Mouse (Mus musculus): ENCODE measurements around the gene Gnai3.

Gnai3 gene

DNA sequence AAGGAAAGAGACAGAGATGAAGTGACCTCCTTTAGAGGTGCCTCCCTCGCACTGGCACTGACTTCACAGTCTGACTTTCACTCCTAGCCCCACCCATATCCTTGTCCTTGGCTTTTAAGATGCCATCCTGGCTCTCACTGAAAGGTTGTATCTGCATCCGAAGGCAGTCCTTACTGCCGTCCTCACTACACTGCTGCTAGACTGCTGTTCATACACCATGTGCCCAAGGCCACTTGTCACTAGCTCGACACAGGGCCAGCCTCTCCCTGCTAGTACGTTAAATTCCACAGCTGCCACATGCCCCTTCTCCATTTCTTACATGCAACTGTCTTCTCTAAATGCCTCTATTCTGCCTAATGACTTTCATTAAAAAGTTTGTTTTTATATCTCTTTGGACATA lies 34.6 kb downstream of the Gnai3 start:
- no peak for DNase-seq (ENCODE audit: low read depth)

DNA sequence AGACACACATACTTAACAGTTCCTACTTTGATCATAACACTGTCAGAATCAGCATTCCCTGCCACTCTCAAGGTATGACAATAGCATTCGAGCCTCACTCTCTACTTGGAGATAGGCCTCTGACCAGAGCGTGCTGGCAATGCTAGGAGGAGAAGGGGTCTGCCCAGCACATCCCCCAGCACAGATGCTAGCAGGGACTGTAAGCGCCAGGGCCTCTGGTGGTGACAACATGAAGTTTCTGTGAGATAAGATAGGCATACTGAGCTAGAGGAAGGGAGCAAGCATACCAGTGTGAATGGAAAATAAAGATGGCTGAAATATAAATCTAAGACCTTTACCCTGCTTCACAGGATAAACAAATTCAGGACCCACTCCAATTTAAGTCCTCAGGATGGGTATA lies 40.7 kb downstream of the Gnai3 start:
- DNase-seq (ENCODE audit: low read depth) = no peak

DNA sequence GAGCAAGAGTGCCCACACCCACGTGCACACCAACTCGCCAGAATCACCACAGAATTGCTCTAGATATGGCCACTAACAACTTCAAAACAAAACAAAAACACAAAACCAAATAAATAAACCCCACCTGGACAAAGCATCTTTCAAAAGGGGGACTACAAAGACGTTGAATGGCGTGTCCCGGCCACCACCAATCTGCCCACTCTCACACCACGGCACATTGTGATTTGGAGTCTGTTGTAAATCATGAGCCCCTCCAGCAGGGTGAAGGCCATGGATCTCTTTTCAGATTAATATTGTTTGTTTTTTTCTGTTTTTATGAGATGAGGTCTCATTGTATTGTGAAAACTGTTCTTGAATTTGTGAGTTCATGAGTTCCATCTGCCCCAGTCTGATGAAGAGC lies 43.9 kb downstream of the Gnai3 start:
- no peak for DNase-seq (ENCODE audit: low read depth)

DNA sequence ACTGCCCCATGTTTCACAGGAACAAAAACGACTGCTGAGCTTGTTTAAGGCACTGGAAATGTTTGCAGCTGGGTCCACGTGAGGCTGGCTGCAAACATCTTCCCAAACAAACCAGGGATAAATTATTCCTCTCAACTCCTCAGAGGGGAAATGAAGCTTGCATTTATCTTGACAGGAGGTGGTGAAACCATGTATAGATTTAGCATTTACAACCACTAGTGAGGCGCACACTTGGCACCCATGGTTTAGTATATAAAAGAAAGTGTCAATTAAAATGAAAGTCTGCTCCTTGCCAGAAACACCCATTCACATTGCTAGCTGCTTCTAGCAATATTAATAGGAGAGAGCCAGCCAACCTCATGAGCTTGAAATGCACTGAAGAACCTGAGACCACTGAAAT lies 44.4 kb downstream of the Gnai3 start:
- no peak for DNase-seq (ENCODE audit: low read depth)

DNA sequence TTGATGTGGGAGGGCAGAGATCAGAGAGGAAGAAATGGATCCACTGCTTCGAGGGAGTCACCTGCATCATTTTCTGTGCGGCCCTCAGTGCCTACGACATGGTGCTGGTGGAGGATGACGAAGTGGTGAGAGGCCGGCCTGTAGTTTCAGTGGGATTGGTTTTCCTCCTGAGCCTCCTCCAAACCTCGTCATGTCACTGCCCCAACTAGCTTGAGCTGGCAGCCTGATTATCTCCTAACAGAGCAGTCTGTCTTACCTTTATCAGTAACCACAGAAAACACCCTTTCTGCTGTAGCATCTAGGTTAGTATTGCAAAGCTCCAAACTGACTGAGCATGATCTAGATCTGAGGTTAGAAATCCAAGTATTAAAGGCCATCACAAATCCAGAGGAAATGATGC lies 47.6 kb downstream of the Gnai3 start:
- DNase-seq (ENCODE audit: low read depth) = no peak

DNA sequence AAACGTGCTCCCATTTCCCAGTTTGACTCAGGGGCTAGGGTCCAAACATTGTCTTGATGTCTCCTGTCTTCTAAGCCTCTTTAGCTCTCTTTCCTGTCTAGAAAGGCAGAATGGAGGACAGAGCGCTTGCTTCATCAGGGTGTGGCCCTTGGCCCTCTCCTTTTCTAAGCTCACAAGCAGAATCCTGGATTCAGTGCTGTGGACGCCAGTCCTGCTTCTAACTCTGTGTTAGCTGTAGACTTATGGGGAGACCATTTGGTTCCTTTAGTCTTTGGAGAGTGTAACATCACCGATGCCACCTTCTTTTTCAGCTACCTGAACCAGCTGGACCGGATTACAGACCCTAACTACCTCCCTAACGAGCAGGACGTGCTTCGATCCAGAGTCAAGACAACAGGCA lies 48.3 kb downstream of the Gnai3 start:
- DNase-seq (ENCODE audit: low read depth) = no peak

DNA sequence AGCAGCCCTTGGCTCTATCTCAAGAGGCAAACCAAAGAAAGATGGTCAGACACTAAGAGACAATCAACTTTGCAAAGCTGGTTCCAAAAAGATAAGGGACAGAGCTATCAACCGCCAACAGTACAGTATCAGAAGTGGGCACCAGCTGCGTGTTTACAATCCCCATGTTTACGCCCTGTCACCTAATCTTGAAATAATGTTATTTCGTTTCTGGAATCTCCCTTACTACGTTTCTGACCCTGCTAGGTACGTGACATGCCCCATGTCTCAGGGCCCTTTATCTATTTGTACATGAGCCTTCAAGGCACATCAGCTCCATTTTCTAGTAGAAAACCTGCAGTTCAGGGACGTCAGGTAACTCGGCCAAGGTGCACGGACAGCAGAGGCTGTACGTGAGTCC lies 49.2 kb downstream of the Gnai3 start:
- DNase-seq (ENCODE audit: low read depth) = no peak

DNA sequence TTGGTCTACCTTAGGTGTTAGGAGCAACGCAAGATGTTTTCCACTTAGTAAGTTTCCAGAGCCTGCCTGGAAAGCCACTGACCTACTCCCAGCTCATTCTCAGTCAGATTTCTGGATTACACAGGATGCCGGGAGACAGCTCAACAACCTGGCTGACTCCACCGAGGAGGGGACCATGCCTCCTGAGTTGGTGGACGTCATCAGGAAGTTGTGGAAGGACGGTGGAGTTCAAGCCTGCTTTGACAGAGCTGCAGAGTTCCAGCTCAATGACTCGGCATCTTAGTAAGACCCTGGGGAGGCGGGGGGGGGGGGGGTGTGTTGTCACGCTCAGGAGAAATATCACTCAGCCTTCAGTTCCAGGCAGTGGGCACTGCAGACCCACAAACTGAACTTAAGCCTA lies 49.7 kb downstream of the Gnai3 start:
- no peak for DNase-seq (ENCODE audit: low read depth)

DNA sequence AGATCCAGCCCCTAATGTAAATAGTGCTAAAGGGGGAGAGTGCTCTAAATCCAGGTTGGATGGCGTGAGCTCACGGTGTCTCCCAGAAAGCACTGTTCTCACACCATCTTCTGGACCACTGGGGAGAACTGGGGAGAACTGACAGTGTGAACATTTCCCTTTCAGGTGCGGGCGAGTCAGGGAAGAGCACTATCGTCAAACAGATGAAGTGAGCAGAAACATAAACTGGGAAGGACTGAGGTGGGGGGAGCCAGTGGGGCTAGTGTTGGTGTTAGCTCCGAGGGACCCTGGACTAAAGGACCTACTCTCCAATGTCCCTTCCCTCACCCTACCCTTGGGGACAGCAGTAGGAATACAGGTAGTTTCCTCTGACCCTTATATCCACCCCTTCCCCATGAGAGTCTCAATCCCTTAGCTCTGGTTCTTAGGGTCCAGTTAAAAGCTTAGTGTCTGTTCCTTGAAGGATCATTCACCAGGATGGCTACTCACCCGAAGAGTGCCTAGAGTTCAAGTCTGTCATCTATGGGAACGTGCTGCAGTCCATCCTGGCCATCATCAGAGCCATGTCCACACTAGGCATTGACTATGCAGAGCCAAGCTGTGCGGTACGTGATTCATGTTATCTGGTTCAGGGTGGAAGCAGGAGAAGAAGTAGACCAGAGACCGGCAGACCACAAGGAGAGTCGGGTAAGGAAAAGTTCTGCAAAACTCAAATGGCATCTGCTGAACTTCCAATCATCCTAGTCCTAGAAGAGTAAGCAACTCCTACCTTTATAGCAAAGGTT lies 50.8 kb downstream of the Gnai3 start:
- DNase-seq (ENCODE audit: low read depth) = no peak

DNA sequence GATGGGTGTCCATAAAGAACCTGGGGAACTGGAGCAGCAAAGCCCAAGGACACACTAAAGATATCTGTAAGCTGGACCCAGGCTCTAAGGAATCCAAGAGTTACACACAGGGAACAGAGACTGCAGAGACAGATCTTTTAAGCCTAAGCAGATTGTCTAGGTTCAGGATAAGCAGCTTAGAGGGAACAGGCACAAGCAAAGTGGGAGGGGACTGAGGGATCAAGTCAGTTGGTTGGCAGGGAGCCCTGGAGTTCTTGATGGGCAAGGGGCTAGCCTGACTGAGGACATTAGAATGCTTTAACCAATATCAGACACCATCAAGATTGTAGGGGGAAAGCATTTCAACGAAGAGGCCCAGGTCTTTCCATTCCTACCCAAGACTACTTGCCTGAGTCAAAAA lies 51.8 kb downstream of the Gnai3 start:
- DNase-seq (ENCODE audit: low read depth) = no peak

DNA sequence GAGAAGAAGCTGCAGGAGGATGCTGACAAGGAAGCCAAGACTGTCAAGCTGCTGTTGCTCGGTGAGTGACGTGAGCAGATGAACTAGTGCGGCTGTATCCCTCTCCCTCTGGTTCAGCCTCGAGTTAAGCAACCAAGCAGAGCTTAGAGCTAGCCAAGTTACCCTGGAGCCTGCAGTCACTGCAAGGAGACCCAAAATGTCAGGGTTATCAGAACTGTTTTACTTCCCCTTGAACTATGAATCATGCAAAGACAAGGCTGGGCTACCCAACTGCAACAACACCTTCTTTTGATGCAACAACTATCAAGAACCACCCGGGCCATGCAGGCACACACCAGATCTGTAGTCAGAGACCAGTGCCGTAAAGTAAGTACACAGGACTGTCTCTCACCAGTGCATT lies 52.6 kb downstream of the Gnai3 start:
- DNase-seq (ENCODE audit: low read depth) = no peak

DNA sequence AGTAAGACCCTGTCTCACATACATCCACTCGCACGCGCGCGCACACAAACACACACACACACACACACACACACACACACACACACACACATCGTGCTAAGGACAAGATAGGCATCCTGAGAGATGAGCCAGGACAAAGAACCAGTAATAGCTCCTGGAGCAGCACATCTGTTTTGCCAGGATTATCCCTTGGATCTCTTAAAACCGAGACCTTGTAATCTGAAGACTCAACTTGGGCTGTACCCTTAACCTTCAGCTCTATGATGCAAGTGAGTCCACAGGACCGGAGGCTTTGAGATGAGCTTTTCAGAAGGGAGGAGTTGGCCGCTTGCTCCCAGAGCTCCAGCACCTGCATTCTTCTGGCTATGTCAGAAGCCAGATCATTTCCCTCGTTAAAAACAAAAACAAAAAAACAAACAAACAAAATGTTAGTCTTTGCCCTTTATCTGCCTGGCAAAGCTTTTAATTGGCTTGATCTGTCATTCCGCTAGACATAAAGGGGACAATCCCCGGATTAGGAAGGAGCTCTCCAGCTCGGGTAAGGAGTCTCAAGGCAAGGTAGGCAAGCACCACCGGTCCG lies 53.3 kb downstream of the Gnai3 start, which contains the start of gene Gnat2:
TSS of gene Gnat2 (plus strand) at position 254 of the 580 bp plus-strand sequence.
- no peak for DNase-seq (ENCODE audit: low read depth)

DNA sequence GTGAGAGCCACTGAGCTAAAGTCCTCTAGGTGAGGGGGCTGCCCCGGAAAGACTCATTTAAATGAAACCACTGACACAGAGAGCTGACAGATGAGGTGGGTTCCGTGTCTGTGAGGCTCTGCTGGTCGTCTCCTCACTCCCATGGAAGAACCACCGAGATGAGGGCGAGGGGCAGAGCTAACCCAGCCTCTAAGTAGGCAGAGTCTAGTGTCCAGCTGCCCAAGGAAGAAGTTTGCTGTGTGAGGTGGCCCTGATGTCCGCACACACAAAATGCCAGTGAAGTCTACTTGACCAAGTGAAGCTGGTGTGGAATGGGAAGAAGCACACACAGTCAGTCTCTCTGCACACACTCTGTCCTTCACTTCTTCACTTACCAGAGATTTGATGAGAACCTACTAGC lies 53.9 kb downstream of the Gnai3 start:
- no peak for DNase-seq (ENCODE audit: low read depth)

DNA sequence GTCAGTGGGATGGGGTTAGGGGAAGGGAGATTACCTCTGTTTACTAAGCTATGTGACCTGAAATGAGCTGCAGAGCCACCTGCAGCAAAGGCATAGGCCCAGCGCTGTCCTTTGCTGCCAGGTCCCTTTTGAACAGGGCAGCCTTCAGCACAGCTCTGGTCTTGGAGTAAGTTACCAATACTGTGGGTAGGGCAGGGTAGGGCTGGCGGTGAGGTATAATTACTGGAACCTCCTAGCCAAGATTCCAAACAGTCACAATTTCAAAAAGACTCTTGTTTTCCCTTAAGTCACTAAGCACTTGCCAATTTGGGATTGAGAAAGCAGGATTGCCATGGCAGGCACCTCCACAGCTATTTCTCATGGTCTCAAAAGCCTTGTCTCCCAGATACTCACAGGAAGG lies 55.4 kb downstream of the Gnai3 start:
- no peak for DNase-seq (ENCODE audit: low read depth)

DNA sequence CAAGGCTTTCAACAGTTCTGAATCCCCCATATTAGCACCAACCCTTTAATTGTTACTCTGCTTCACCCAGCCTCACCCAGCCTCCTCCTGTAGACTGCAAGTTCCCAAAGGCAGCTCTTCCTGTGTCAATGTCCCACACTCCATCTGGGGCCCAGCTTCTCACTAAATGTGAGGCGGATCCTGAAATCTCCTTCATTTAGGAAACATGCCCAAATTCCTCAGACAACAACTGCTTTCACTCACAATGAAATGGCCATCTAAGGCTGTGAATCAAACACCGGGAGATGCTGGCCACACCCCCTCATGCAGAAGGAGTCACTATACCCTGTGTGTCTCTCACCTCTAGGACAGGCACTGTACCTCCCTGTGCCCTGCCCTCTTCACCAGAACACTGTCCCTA lies 56.0 kb downstream of the Gnai3 start:
- no peak for DNase-seq (ENCODE audit: low read depth)

DNA sequence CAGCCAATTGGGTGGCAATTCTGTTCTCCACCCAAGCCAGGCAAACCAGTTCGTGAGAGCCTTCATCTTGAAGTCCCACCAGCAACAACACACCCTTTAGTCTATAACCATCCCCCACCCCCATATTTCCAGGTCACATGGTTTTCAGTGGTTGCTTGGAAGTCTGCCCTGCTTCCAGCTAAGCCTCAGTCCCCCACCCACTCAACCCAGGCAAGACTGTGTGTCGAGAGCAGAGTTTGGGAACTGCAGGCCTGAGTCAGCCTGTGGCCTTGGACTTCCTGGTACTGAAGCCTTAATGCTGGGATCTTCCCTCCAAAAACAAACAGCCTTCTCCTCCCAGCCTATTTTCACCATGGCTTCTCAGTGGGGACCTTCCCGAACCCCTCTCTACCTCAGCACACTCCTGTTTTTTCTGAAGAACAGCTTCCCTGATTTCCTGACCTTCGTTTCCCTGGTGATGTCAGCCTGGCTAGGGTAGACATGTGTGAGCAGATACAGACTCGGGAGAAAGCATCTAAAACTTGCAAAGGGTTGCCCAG lies 57.0 kb downstream of the Gnai3 start:
- DNase-seq (ENCODE audit: low read depth) = no peak

DNA sequence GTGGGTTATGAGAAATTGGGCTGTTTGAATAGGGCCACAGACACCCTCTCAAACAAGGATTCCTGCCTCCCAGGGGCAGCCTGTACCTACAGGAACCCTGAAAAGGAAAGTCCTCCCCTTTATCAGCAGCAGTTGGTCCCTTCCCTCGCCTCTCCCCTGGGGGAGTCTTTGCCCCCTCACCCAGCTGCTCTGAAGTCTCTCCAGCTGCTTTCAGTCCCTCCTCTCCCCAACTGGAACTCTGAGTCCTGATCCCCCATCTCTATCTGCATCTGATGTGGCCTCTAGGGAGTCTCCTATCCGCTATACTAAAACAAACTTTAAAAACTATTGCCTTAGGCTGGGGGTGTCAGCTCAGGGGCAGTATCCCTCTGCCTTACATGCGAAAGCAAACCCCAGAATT lies 58.6 kb downstream of the Gnai3 start:
- DNase-seq (ENCODE audit: low read depth) = no peak

DNA sequence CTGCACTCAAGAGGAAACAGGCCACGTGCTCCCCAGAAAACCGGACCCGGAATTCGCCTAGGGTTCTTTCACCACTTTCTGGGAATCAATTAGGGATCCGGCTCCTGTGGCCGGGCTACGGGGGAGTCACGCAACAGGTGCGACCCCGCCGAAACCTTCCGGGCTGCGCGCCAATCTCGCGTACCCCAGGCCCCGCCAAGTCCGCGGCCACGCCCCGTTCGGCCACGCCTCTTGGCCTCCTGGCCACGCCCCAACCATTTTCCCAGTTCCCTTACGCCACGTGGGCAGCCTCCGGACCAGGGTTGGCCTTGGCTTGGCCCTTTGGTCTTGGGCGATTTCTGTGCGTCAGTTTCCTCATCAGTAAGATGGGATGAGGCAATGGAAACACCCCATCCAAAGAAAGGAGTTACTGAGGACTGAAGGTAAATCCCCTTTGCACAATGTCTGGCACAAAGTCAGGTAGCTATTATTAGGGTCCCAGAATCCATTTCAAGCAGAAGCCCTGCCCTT lies 59.4 kb downstream of the Gnai3 start, which contains the start of gene Ampd2:
TSS of gene Ampd2 (minus strand) at position 182 of the 510 bp plus-strand sequence.
- peak; percentile 74 for DNase-seq (ENCODE audit: low read depth)

DNA sequence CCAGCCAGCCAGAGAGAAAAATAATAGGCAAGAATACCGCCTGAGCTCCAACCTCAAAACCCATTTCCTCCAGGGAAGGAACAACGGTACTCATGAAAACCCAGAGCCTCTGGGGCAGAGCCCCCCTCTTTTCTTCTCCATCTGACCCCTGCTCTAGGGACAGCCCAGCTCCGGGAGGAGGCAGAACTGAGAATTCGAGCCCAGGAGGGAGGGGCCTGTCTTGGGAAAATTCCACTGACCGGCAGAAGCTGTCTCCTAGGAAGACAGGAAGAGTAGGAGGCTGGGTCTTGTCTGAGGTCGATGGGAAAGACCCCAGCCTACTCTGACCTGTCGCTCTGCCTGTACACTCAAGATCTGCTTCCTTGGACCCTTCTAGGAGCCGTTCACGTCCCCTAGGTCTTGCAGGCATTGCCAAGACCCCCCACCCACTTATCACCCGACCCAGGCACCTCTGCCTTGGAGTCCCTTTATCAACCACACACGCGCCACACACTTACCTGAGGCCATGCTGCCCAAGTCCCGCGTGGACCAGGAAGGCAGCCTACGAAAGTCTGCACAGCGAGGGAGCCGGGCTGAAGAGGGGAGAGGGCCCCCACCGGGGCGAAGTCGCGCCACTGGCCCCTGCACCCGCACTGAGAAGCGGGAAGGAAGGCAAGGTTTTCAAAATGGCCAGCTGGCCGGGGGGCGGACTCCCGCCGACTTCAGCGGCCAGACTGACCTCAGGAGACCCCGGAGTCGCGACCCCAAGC lies 60.1 kb downstream of the Gnai3 start:
- peak; percentile 54 for DNase-seq (ENCODE audit: low read depth)

DNA sequence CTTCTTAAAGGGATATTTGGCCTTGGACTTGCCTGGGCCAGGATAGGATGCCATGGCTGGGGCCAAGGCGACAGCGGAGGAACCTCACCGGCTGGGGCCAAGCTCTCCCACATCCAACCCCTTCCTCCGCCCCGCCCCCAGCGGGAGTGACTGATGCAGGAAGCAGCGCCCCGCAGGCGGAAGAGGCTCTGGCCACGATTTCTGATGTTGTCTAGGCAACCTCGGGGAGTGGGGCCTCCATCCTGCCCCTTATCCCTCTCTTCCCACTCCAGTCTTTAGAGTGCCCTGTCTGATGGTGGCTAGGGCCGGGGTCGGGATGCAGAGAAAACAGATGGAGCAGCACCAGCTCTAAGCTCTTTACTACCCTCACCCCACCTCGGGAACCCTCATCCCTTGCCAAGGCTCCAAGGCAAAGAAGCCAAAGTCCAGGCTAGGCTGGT lies 60.6 kb downstream of the Gnai3 start:
- peak; percentile 95 for DNase-seq (ENCODE audit: low read depth)

DNA sequence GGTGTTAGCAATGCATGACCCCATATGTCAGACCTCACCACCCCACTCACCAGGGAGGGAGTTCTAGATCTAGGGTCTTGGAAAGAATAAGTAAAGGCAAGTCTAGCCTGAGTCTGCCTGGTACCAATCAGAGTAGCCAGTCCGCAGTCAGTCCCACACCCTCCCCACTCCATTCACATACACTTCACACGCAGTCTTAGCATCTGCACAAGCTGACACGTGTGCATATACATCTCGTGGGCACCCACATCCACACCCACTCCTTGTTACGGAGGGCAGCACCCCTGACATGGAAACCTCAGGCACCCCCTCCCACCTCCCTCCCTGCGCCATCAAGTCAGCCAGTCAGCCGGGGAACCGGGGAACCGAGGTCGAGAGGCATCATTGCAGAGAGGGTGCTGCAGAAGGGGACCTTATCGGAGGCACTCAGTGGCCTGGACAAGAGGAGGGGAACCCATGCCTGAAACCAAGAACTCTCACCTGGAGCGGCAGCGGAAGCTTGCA lies 61.1 kb downstream of the Gnai3 start:
- DNase-seq (ENCODE audit: low read depth) = no peak

DNA sequence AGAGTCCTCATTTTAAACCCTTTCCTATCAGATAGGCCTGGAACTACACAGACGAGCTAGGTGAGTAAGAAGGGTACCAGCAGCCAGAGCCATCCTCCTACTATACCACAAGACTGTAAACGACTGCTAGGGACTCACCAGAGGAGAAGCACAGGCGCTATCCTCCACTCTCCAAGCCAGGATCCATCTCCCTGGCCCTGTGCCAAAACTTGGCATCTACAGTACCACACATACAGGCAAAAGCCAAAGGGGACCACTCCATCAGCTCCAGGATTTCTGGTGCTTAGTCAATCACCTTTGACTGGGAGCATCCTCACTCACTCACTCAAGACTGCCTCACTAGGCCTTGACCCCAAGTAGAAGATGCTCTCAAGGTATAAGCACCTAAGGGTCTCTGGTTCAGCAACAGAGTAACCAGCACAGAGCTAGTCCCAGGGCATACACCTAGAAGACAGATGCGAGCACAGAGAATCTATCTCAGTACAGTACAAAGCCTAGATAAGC lies 62.0 kb downstream of the Gnai3 start:
- DNase-seq (ENCODE audit: low read depth) = peak; percentile 16

Data from induced T-regulatory cell, adult 2 months (primary cell).